Mouse (Mus musculus) heart, embryonic 10.5 days (tissue): ENCODE results near the gene 9430038I01Rik. TPM values are rescaled to one million over a fixed set of nuclear protein-coding genes. Genes with fewer than 3 reads are reported as not detected.
"Not testable (repeated sequence)": the region's sequence is repeated elsewhere in the genome, so short reads cannot be mapped to it uniquely, and the experiment has no call there.

Experiments
- DNase-seq: peaks from one replicate; pipeline ENCODE4 v3.0.0-alpha.2; 2017; ENCODE audit warnings: low spot score
- H3K27ac ChIP-seq: fragments of 300-500 bp; sonication (generic); 2 replicates; pipeline ENCODE4 v1.5.1; 2016; ENCODE audit warnings: mild to moderate bottlenecking
- H3K27me3 ChIP-seq: fragments of 300-500 bp; sonication (generic); 2 replicates; pipeline ENCODE4 v1.6.1; 2016; ENCODE audit warnings: mild to moderate bottlenecking; ENCODE audit not compliant: poor library complexity, insufficient read depth, severe bottlenecking
- H3K36me3 ChIP-seq: fragments of 300-500 bp; sonication (generic); 2 replicates; pipeline ENCODE4 v1.6.1; 2016; ENCODE audit warnings: mild to moderate bottlenecking, moderate library complexity
- H3K4me1 ChIP-seq: fragments of 300-500 bp; sonication (generic); 2 replicates; pipeline ENCODE4 v1.6.1; 2016; ENCODE audit warnings: mild to moderate bottlenecking
- H3K4me3 ChIP-seq: fragments of 300-500 bp; sonication (generic); 2 replicates; pipeline ENCODE4 v1.5.1; 2016; ENCODE audit warnings: mild to moderate bottlenecking, moderate library complexity
- H3K9me3 ChIP-seq: fragments of 300-500 bp; sonication (generic); 2 replicates; pipeline ENCODE4 v1.6.1; 2016; ENCODE audit warnings: mild to moderate bottlenecking, moderate library complexity
- WGBS: fragments of 180-500 bp; shearing (Covaris S2); methylation state at CpG from one replicate; pipeline ENCODE4 v1.1.7; 2016; 5-methylcytosine and 5-hydroxymethylcytosine counted together
- polyA plus RNA-seq: library from polyadenylated mRNA; unstranded; fragments of >200 nt; fragmentation: Nextera tagmentation; extraction: Ambion mirVana; gene quantifications from 2 replicates; pipeline ENCODE4 v1.2.1, GENCODE M21; 2016

Gene 9430038I01Rik
- 18.0 and 19.8 TPM in 2 replicates for polyA plus RNA-seq

GRCm38 (mm10) chr7:137410337-137411197 lies at the start of gene 9430038I01Rik:
9430038I01Rik (minus strand) TSS chr7:137410762.
- Histone ChIP-seq H3K4me3 (peak within 1 kb of the TSS; percentile 77), H3K9me3 (no peaks in the 10 kb centered on the region), H3K36me3 (no peaks in the 10 kb centered on the region), H3K27me3 (peaks cover 4% of the 10 kb centered on the region; the same call in 1 of the 2 replicates), H3K27ac (peak within 1 kb of the TSS; percentile 93), H3K4me1 (peaks cover 8% of the 10 kb centered on the region; the same call in 1 of the 2 replicates)
- under 1% methylated on average over 63 of the region's 63 CpGs for WGBS
- DNase-seq, result peak; percentile 98

- peaks cover 6% of the 10 kb centered on the region; the same call in 1 of the 2 replicates for H3K4me1 ChIP-seq
- H3K4me3 ChIP-seq, result no peak overlapping the region
- peaks cover 53% of the 10 kb centered on the region for H3K36me3 ChIP-seq
- H3K9me3 ChIP-seq, result no peaks in the 10 kb centered on the region
- DNase-seq, result no peak
- no peaks in the 10 kb centered on the region for H3K27me3 ChIP-seq
- no peak overlapping the region for H3K27ac ChIP-seq
- 92% methylated on average over 12 of the region's 12 CpGs for WGBS
Measured at GRCm38 (mm10) chr7:137445321-137445720, 34.8 kb upstream of the 9430038I01Rik start.

GRCm38 (mm10) chr7:137442951-137443350 lies 32.4 kb upstream of the 9430038I01Rik start:
- H3K36me3 ChIP-seq, result peaks cover 33% of the 10 kb centered on the region

GRCm38 (mm10) chr7:137438962-137439361 lies 28.4 kb upstream of the 9430038I01Rik start:
- not testable (repeated sequence) for DNase-seq, H3K27me3 ChIP-seq, H3K36me3 ChIP-seq, H3K27ac ChIP-seq, H3K9me3 ChIP-seq
- peaks cover 20% of the 10 kb centered on the region for H3K4me1 ChIP-seq
- WGBS, result 80% methylated on average over 7 of the region's 7 CpGs
- H3K4me3 ChIP-seq, result peak overlapping the region; percentile 92

More at GRCm38 (mm10) chr7:137442951-137443350, 32.4 kb upstream of the 9430038I01Rik start:
- H3K27ac ChIP-seq, result no peak overlapping the region
- DNase-seq, result no peak
- no peaks in the 10 kb centered on the region for H3K27me3 ChIP-seq
- peaks cover 14% of the 10 kb centered on the region for H3K4me1 ChIP-seq
- WGBS, result 97% methylated on average over 4 of the region's 4 CpGs
- no peak overlapping the region for H3K4me3 ChIP-seq
- no peaks in the 10 kb centered on the region for H3K9me3 ChIP-seq

- peaks cover 20% of the 10 kb centered on the region for H3K4me1 ChIP-seq
- H3K4me3 ChIP-seq, result peak overlapping the region; percentile 92
- WGBS, result 8% methylated on average over 7 of the region's 7 CpGs
- H3K36me3 ChIP-seq, result 0 out of 2 replicates have a peak, but pooled peaks cover 3% of the 10 kb centered on the region
- no peak for DNase-seq
- H3K27me3 ChIP-seq, result no peaks in the 10 kb centered on the region
- H3K9me3 ChIP-seq, result no peaks in the 10 kb centered on the region
- peak overlapping the region; percentile 95 for H3K27ac ChIP-seq
Measured at GRCm38 (mm10) chr7:137438179-137438550, 27.6 kb upstream of the 9430038I01Rik start.

GRCm38 (mm10) chr7:137437440-137438178 lies 27.0 kb upstream of the 9430038I01Rik start, which contains the start of gene Glrx3:
Glrx3 (plus strand) TSS chr7:137437614.
- WGBS, result under 1% methylated on average over 69 of the region's 69 CpGs
- peaks cover 18% of the 10 kb centered on the region for H3K4me1 ChIP-seq
- no peaks in the 10 kb centered on the region for H3K27me3 ChIP-seq
- DNase-seq, result peak; percentile 98
- peak within 1 kb of the TSS; percentile 95 for H3K27ac ChIP-seq
- H3K9me3 ChIP-seq, result no peaks in the 10 kb centered on the region
- H3K36me3 ChIP-seq, result 0 out of 2 replicates have a peak, but pooled peaks cover 3% of the 10 kb centered on the region
- peak within 1 kb of the TSS; percentile 92 for H3K4me3 ChIP-seq

GRCm38 (mm10) chr7:137436901-137437300 lies 26.3 kb upstream of the 9430038I01Rik start:
- no peaks in the 10 kb centered on the region for H3K27me3 ChIP-seq
- H3K4me3 ChIP-seq, result peak overlapping the region; percentile 92
- H3K9me3 ChIP-seq, result no peaks in the 10 kb centered on the region
- H3K36me3 ChIP-seq, result 0 out of 2 replicates have a peak, but pooled peaks cover 3% of the 10 kb centered on the region
- DNase-seq, result no peak
- H3K4me1 ChIP-seq, result peaks cover 14% of the 10 kb centered on the region
- peak overlapping the region; percentile 95 for H3K27ac ChIP-seq
- 70% methylated on average over 6 of the region's 6 CpGs for WGBS

- DNase-seq, result no peak
- WGBS, result 54% methylated on average over 13 of the region's 13 CpGs
Measured at GRCm38 (mm10) chr7:137431769-137432603, 21.4 kb upstream of the 9430038I01Rik start.

GRCm38 (mm10) chr7:137426693-137427092 lies 16.1 kb upstream of the 9430038I01Rik start:
- no peak for DNase-seq
- no peak overlapping the region for H3K4me3 ChIP-seq
- no peak overlapping the region for H3K27ac ChIP-seq
- H3K9me3 ChIP-seq, result no peaks in the 10 kb centered on the region
- peaks cover 5% of the 10 kb centered on the region; the same call in 1 of the 2 replicates for H3K27me3 ChIP-seq
- WGBS, result 51% methylated on average over 4 of the region's 4 CpGs
- no peaks in the 10 kb centered on the region for H3K4me1 ChIP-seq
- no peaks in the 10 kb centered on the region for H3K36me3 ChIP-seq

More at GRCm38 (mm10) chr7:137431769-137432603, 21.4 kb upstream of the 9430038I01Rik start:
- Histone ChIP-seq H3K27ac (no peak overlapping the region), H3K27me3 (peaks cover 6% of the 10 kb centered on the region; the same call in 1 of the 2 replicates), H3K4me1 (0 out of 2 replicates have a peak, but pooled peaks cover 2% of the 10 kb centered on the region), H3K4me3 (no peak overlapping the region), H3K9me3 (no peaks in the 10 kb centered on the region), H3K36me3 (no peaks in the 10 kb centered on the region)

GRCm38 (mm10) chr7:137421236-137421635 lies 10.7 kb upstream of the 9430038I01Rik start:
- no peaks in the 10 kb centered on the region for H3K36me3 ChIP-seq
- H3K27ac ChIP-seq, result no peak overlapping the region
- no peaks in the 10 kb centered on the region for H3K4me1 ChIP-seq
- H3K9me3 ChIP-seq, result no peaks in the 10 kb centered on the region
- WGBS, result 89% methylated on average over 4 of the region's 4 CpGs
- no peak overlapping the region for H3K4me3 ChIP-seq
- H3K27me3 ChIP-seq, result no peaks in the 10 kb centered on the region
- no peak for DNase-seq

GRCm38 (mm10) chr7:137420550-137420949 lies 10.0 kb upstream of the 9430038I01Rik start:
- WGBS, result 93% methylated on average over 2 of the region's 2 CpGs
- Histone ChIP-seq H3K9me3 (no peaks in the 10 kb centered on the region), H3K27ac (no peak overlapping the region), H3K27me3 (no peaks in the 10 kb centered on the region), H3K36me3 (no peaks in the 10 kb centered on the region), H3K4me1 (no peaks in the 10 kb centered on the region), H3K4me3 (no peak overlapping the region)
- no peak for DNase-seq

- no peak overlapping the region for H3K4me3 ChIP-seq
- peaks cover 6% of the 10 kb centered on the region; the same call in 1 of the 2 replicates for H3K4me1 ChIP-seq
- no peaks in the 10 kb centered on the region for H3K36me3 ChIP-seq
- WGBS, result 87% methylated on average over 8 of the region's 8 CpGs
- H3K27ac ChIP-seq, result no peak overlapping the region
- DNase-seq, result no peak
- H3K9me3 ChIP-seq, result no peaks in the 10 kb centered on the region
- H3K27me3 ChIP-seq, result peaks cover 4% of the 10 kb centered on the region; the same call in 1 of the 2 replicates
Measured at GRCm38 (mm10) chr7:137414710-137415109, 4.1 kb upstream of the 9430038I01Rik start.
